Mouse (Mus musculus) E14TG2a.4 (cell line): Measurements from ENCODE around the gene Pgghg.

Experiments
- CTCF ChIP-seq: conservative IDR thresholded peaks from 2 replicates; pipeline ENCODE4 v1.5.1; 2014; ENCODE audit warnings: low read length
- NANOG ChIP-seq: IDR thresholded peaks from 2 replicates; pipeline ENCODE4 v1.6.1; 2014; ENCODE audit warnings: borderline replicate concordance, low read length, mixed read lengths

GRCm38 (mm10) chr7:140955758-140956555 lies 14.8 kb downstream of the Pgghg start, which contains the start of the genes Gm45717 and Ifitm2:
- TF ChIP-seq CTCF (no peak), NANOG (no peak)
